Mouse (Mus musculus) kidney, adult 2 months (tissue): ENCODE measurements around the gene Ints6l. TPM values are rescaled to one million over a fixed set of nuclear protein-coding genes. Genes with fewer than 3 reads are reported as not detected.

ENCODE experiments used
- DNase-seq: peaks from one replicate; pipeline ENCODE4 v3.0.0; 2021
- H3K27ac ChIP-seq: fragments of 200-500 bp; 2 replicates; pipeline ENCODE4 v1.5.1; 2012; ENCODE audit warnings: low read depth, low read length, control low read depth, inconsistent platforms; ENCODE audit not compliant: insufficient read depth
- H3K27me3 ChIP-seq: fragments of 200-500 bp; replicated peaks from 2 replicates; pipeline ENCODE4 v1.6.1; 2012; ENCODE audit warnings: mild to moderate bottlenecking, moderate library complexity, low read length, inconsistent platforms; ENCODE audit not compliant: control insufficient read depth, insufficient read depth
- H3K36me3 ChIP-seq: fragments of 200-500 bp; 2 replicates; pipeline ENCODE4 v1.6.1; 2012; ENCODE audit warnings: mild to moderate bottlenecking, moderate library complexity, low read length, inconsistent platforms; ENCODE audit not compliant: control insufficient read depth, insufficient read depth
- H3K4me1 ChIP-seq: fragments of 200-500 bp; 2 replicates; pipeline ENCODE4 v1.6.1; 2011; ENCODE audit warnings: low read length; ENCODE audit not compliant: control insufficient read depth, insufficient read depth
- H3K4me3 ChIP-seq: fragments of 200-500 bp; 2 replicates; pipeline ENCODE4 v1.5.1; 2011; ENCODE audit warnings: mild to moderate bottlenecking, low read depth, low read length, control low read depth; ENCODE audit not compliant: insufficient read depth
- CTCF ChIP-seq: fragments of 200-500 bp; conservative IDR thresholded peaks from 2 replicates; pipeline ENCODE4 v1.5.1; 2011; ENCODE audit warnings: low read depth, mild to moderate bottlenecking, control low read depth, low read length, moderate library complexity, mixed read lengths; ENCODE audit not compliant: insufficient read depth, insufficient read length
- POLR2A ChIP-seq: fragments of 200-500 bp; IDR thresholded peaks from one replicate; pipeline ENCODE4 v1.6.1; 2011; ENCODE audit warnings: low read depth, low read length, control low read depth
- WGBS: fragments of 180-500 bp; shearing (Covaris S2); methylation state at CpG from one replicate; pipeline ENCODE4 v1.1.7; 2018; 5-methylcytosine and 5-hydroxymethylcytosine counted together
- polyA plus RNA-seq: library from polyadenylated mRNA; depleted of rRNA; stranded (reverse); fragments of >200 nt; gene quantifications from 2 replicates; pipeline ENCODE4 v1.2.3, GENCODE M21; 2012; rRNA removed

Ints6l gene
- polyA plus RNA-seq, 1 experiment: 8.6 TPM

DNA sequence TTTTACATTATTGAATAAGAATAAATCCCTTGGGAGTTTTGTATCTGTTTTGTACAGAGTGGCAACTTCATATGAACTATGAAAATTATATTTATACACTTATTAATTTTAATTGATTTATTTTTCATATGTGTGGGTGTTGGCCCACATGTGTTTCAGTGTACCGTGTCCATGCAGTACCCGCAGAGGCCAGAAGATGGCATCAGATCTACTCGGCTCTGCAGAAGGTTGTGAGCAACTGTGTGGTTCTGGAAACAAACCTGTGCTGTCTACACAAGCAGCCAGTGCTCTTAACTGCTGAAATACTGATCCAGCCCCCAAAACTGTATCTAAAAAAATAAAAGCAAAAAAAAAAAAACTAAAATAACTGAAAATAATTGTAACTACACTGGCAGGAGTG, 76.6 kb downstream of the Ints6l start:
- H3K36me3 ChIP-seq: no peaks in the 10 kb centered on the region
- TF ChIP-seq CTCF (peak; percentile 68), POLR2A (no peak)
- H3K27ac ChIP-seq: no peak overlapping the region
- no peaks in the 10 kb centered on the region for H3K27me3 ChIP-seq
- H3K4me3 ChIP-seq: no peak overlapping the region
- H3K4me1 ChIP-seq: no peaks in the 10 kb centered on the region
- peak; percentile 60 for DNase-seq
- WGBS: 1% methylated on average over 3 of the region's 3 CpGs

DNA sequence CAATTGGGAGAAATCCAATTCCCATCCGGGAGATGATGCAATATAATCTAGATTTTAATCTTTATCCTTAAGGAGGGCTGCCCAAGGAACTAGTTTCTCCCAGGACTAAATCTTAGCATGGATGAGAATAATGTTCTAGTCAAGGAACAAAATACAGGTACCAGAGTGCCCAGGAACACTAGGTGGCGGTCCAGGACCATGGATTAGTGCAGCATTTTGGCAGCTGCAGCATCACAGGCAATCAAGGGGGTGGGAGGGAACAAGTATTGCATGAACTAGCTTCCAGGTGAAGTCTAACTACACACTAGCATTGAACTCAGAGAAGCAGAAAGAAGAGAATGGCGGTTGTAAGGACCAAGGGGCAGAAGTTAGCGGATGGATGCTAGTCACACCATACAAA, 82.5 kb downstream of the Ints6l start:
- WGBS: 43% methylated on average over 4 of the region's 4 CpGs
- Histone ChIP-seq H3K27me3 (no peaks in the 10 kb centered on the region), H3K4me1 (no peaks in the 10 kb centered on the region), H3K4me3 (no peak overlapping the region), H3K36me3 (no peaks in the 10 kb centered on the region), H3K27ac (no peak overlapping the region)
- no peak for TF ChIP-seq POLR2A
- peak; percentile 61 for TF ChIP-seq CTCF
- peak; percentile 33 for DNase-seq

DNA sequence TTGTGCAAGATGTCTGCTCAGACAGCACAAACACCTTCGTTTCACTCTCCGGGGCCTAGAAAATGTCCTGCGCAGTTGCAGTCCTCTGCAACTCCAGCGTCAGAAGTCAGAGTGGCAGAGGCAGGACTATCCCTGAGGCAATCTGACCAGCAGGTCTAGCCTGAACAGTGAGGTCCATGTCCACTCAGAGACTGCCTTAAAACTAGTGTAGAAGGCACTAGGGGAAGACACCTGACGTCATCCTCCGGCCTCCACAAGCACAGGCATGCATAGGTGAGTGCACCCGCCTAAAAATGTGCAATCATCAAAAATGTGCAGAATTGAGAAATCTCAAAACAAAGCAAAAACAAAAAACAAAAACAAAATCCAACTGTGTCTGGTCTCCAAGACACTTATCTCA, 94.8 kb downstream of the Ints6l start, which contains the start of gene Gm648:
Gm648 (minus strand) TSS at position 101 of the 400 bp plus-strand sequence.
- Histone ChIP-seq H3K36me3 (no peaks in the 10 kb centered on the region), H3K4me3 (no peak within 1 kb of the TSS), H3K27me3 (no peaks in the 10 kb centered on the region), H3K4me1 (no peaks in the 10 kb centered on the region), H3K27ac (no peak within 1 kb of the TSS)
- no peak for DNase-seq
- WGBS: 89% methylated on average over 7 of the region's 7 CpGs
- TF ChIP-seq CTCF (no peak), POLR2A (no peak)

DNA sequence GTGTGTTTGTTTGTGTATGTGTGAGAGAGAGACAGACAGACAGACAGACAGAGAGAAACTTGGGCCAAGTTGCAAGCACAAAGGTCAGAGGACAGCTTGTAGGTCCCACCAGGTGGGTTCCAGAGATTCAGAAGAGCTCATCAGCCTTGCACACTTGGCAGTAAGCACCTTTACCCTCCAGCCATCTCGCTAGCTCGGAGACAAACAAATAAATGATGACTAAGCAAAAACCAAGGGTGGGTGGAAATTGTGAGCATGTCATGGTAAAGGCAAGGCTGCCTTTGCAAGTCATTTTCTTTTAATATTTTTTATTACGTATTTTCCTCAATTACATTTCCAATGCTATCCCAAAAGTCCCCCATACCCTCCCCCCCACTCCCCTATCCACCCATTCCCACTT, 98.9 kb downstream of the Ints6l start:
- no peak for DNase-seq
- TF ChIP-seq CTCF (no peak), POLR2A (no peak)

More for the DNA sequence above, 98.9 kb downstream of the Ints6l start:
- Histone ChIP-seq H3K4me3 (no peak overlapping the region), H3K36me3 (no peaks in the 10 kb centered on the region), H3K4me1 (no peaks in the 10 kb centered on the region), H3K27ac (no peak overlapping the region), H3K27me3 (no peaks in the 10 kb centered on the region)
- WGBS: 68% methylated on average over 3 of the region's 3 CpGs

Other genes with a start within 250 kb of the Ints6l start
- gene Gm773, start 242.0 kb upstream of the Ints6l start, polyA plus RNA-seq: 0.11 TPM in 1 of 2 replicates, not detected in the other
- 0.46 and 0.86 TPM in 2 replicates for gene Zfp449, start 108.5 kb upstream of the Ints6l start, polyA plus RNA-seq
- 1.0 and 1.8 TPM in 2 replicates for gene Smim10l2a, start 80.3 kb upstream of the Ints6l start, polyA plus RNA-seq
- not detected in 2 replicates for gene Gm2174, start 6.9 kb upstream of the Ints6l start, polyA plus RNA-seq
- not detected in 2 replicates for gene Gm10477, start 69.9 kb downstream of the Ints6l start, polyA plus RNA-seq
- not detected in 2 replicates for gene Gm648, start 94.7 kb downstream of the Ints6l start, polyA plus RNA-seq
- gene Mmgt1, start 143.2 kb downstream of the Ints6l start, polyA plus RNA-seq: 11.0 and 12.8 TPM in 2 replicates
- gene Slc9a6, start 154.9 kb downstream of the Ints6l start, polyA plus RNA-seq: 22.8 and 25.5 TPM in 2 replicates